Mouse (Mus musculus): Measurements from ENCODE around the gene Eno2. TPM values are rescaled to one million over a fixed set of nuclear protein-coding genes. Genes with fewer than 3 reads are reported as not detected.

Gene Eno2
- polyA plus RNA-seq, 1 experiment from 2014 or later: 4.3 TPM

DNA sequence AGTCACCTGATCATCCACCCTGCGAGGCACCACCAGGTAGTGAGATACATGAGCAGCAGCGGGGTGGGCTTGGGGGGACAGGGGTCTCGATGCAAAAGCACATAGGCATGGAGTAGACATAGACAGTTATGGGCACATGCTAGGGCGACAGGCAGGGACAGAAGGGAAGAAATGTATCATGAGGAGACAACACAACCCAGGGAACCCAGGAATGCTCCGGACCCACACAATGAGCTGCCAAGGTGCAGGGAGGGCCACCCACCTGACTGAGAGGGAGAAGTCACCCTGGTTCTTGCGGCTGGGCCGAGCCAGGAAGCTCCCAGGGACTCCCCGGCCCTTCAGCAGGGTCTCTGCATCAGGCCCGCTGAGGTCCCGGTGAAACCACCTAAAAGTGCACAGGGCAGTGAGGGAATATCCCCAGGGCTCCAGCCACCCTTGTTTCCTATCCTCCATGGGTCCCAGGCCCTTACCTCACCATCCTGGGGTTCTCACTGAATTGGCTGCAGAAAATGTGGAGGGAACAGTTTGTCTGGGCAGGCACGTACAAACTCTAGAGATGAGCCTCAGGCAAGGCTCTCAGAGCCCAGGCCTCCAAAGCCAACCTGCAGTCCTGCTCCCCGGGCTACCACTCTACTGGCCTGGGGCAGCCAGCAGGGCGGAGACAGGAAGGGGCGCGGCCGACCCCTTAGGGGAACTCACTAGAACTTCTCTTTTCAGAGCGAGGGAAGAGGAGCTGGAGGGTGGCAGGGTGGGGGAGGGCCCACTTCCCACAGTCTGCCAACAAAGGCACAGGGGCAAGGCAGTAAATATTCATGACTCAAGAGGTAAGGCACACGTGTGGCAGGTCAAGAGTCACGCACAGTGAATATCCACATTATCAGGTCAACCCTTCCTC, 36.8 kb downstream of the Eno2 start:
- Histone ChIP-seq H3K36me3 (ENCODE audit: control insufficient read depth, insufficient read depth, low read length) (no peaks in the 10 kb centered on the region), H3K9ac (ENCODE audit: low read length) (0 out of 2 replicates have a peak overlapping the region, but pooled peaks have one; percentile 4), H3K27me3 (ENCODE audit: control insufficient read depth, insufficient read depth, low read length) (no peaks in the 10 kb centered on the region), H3K27ac (replicated peaks) (no peak overlapping the region), H3K4me1 (replicated peaks; ENCODE audit: control insufficient read depth, insufficient read depth) (no peaks in the 10 kb centered on the region; the same call in 1 of the 2 replicates), H3K4me3 (ENCODE audit: low read depth, low read length) (no peak overlapping the region), H3K4me2 (replicated peaks; ENCODE audit: low read depth) (no peak overlapping the region), H3K9me3 (ENCODE audit: control insufficient read depth, low read length) (no peaks in the 10 kb centered on the region)
- DNase-seq (ENCODE audit: low spot score) (peak; percentile 46), ATAC-seq (ENCODE audit: low FRiP score, low TSS enrichment) (peak; percentile 28; the same call in 1 of the 2 replicates)
- WGBS: 56% methylated on average over 19 of the region's 19 CpGs
- TF ChIP-seq CTCF (IDR thresholded peaks at IDR 0.05; ENCODE audit: low read depth) (no peak), EP300 (optimal IDR thresholded peaks at IDR 0.05) (no peak)

DNA sequence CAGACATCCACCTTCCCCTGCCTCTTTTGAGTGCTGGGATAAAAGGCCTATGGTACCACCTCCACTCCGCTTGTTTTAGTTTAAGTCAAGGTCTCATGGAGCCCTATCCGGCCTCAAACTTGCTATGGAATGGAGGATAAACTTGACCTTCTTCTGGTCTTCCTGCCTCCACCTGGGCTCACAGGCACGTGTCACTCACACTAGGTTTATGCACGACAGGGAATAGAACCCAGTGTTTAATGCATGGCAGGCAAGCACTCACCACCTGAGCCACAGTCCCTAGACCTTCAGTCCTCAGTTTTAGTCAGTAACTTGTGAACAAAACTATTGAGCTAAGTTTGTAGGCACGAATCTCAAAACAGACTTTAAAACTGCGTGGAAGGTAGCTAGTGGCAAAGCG, 38.4 kb downstream of the Eno2 start:
- no peak overlapping the region for H3K4me2 ChIP-seq (replicated peaks; ENCODE audit: low read depth)
- TF ChIP-seq CTCF (IDR thresholded peaks at IDR 0.05; ENCODE audit: low read depth) (no peak), EP300 (optimal IDR thresholded peaks at IDR 0.05) (no peak)
- no peak overlapping the region for H3K4me3 ChIP-seq (ENCODE audit: low read depth, low read length)
- no peak overlapping the region for H3K9ac ChIP-seq (ENCODE audit: low read length)
- DNase-seq (ENCODE audit: low spot score) (no peak), ATAC-seq (ENCODE audit: low FRiP score, low TSS enrichment) (no peak)
- WGBS: 85% methylated on average over 7 of the region's 7 CpGs
- no peaks in the 10 kb centered on the region for H3K27me3 ChIP-seq (ENCODE audit: control insufficient read depth, insufficient read depth, low read length)
- H3K36me3 ChIP-seq (ENCODE audit: control insufficient read depth, insufficient read depth, low read length): no peaks in the 10 kb centered on the region
- H3K9me3 ChIP-seq (ENCODE audit: control insufficient read depth, low read length): no peaks in the 10 kb centered on the region
- no peaks in the 10 kb centered on the region; the same call in 1 of the 2 replicates for H3K4me1 ChIP-seq (replicated peaks; ENCODE audit: control insufficient read depth, insufficient read depth)
- H3K27ac ChIP-seq (replicated peaks): no peak overlapping the region

DNA sequence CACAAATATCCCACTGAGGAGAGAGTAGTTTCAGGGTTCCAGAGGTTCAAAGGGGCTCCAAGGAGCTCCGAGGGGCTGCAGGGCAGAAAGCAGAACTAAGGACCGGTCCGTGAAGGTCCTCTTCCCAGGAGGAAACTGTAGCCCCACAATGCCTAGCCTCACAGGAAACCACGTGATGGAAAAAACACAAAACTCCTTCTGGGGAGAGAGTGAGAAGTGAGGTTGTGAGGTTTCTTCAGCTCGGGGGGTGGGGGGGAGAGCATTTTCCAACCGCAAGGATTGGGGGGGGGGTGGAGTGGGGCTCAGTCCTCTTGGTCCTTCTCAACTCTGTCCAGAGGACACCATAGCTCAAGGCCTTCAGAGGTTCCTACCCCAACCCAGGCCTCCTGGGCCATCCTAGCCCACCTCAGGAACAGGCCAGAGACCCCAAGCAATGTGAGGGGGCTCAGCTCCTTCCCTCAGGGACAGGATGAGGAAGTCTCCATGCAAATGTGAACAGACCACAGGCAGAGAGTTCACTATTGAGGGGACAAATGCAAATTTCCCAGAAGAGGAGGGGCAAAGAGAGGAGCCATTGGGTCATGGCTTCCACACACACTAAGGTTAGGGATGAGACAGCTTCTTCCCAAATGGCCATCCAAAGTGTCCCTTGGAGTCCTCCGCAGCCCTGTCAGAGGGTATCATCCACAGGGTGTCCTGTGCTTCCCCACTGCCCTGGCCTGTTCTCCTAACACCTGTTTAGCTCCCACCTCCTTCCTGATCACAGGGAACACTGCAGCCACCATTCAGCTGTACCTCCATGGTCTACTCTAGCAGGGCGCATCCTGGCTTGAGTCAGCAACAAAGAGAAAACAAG, 39.4 kb downstream of the Eno2 start:
- WGBS: 78% methylated on average over 8 of the region's 8 CpGs
- Histone ChIP-seq H3K9me3 (ENCODE audit: control insufficient read depth, low read length) (no peaks in the 10 kb centered on the region), H3K4me2 (replicated peaks; ENCODE audit: low read depth) (no peak overlapping the region), H3K4me1 (replicated peaks; ENCODE audit: control insufficient read depth, insufficient read depth) (no peaks in the 10 kb centered on the region; the same call in 1 of the 2 replicates), H3K4me3 (ENCODE audit: low read depth, low read length) (no peak overlapping the region), H3K36me3 (ENCODE audit: control insufficient read depth, insufficient read depth, low read length) (no peaks in the 10 kb centered on the region), H3K27me3 (ENCODE audit: control insufficient read depth, insufficient read depth, low read length) (no peaks in the 10 kb centered on the region), H3K9ac (ENCODE audit: low read length) (no peak overlapping the region), H3K27ac (replicated peaks) (no peak overlapping the region)
- ATAC-seq (ENCODE audit: low FRiP score, low TSS enrichment) (no peak), DNase-seq (ENCODE audit: low spot score) (no peak)
- TF ChIP-seq EP300 (optimal IDR thresholded peaks at IDR 0.05) (no peak), CTCF (IDR thresholded peaks at IDR 0.05; ENCODE audit: low read depth) (no peak)

DNA sequence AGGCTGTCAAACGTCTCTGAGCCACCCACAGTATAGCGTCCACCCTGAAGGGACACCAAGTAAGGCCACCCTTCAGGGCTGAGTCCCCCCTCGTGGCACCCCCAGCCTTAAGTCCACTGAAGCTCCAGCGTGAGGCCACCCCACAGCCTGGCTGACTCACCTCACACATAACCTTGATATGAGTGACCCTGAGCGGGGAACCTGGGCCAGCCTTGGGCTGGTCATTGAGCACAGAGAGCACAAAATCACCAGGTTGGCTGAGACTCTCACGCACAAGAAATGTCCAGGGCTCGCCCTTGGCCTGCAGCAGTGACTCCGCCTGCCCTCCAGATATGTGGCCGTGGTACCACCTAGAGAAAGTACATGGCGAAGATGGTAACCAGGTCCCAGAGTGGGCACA, 40.9 kb downstream of the Eno2 start:
- DNase-seq (ENCODE audit: low spot score) (no peak), ATAC-seq (ENCODE audit: low FRiP score, low TSS enrichment) (0 out of 2 replicates have a peak, but pooled peaks have one; percentile 24)
- Histone ChIP-seq H3K4me1 (replicated peaks; ENCODE audit: control insufficient read depth, insufficient read depth) (no peaks in the 10 kb centered on the region; the same call in 1 of the 2 replicates), H3K36me3 (ENCODE audit: control insufficient read depth, insufficient read depth, low read length) (no peaks in the 10 kb centered on the region; the same call in 1 of the 2 replicates), H3K4me3 (ENCODE audit: low read depth, low read length) (no peak overlapping the region), H3K9me3 (ENCODE audit: control insufficient read depth, low read length) (no peaks in the 10 kb centered on the region), H3K27ac (replicated peaks) (no peak overlapping the region), H3K4me2 (replicated peaks; ENCODE audit: low read depth) (no peak overlapping the region), H3K27me3 (ENCODE audit: control insufficient read depth, insufficient read depth, low read length) (no peaks in the 10 kb centered on the region), H3K9ac (ENCODE audit: low read length) (no peak overlapping the region)
- TF ChIP-seq EP300 (optimal IDR thresholded peaks at IDR 0.05) (no peak), CTCF (IDR thresholded peaks at IDR 0.05; ENCODE audit: low read depth) (no peak)
- WGBS: 80% methylated on average over 10 of the region's 10 CpGs

DNA sequence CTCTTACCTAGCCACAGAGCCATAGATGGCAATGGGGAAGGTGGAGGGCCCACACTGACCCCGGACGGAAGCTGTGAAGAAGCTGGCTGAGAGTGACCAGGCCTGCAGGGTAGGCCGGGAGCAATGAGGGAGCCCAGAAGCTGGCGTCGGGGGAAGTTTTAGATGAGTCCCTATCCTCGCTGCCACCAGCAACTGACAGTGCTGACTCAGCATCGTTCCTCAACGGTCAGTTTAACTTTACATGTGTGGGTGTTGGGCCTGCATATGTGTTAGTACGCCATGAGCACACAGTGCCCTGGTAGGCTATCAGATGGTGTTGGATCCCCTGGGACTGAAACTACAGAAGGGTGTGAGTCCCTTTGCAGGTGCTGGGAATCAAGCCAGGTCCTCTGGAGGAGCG, 45.0 kb downstream of the Eno2 start:
- H3K36me3 ChIP-seq (ENCODE audit: control insufficient read depth, insufficient read depth, low read length): no peaks in the 10 kb centered on the region; the same call in 1 of the 2 replicates
- no peak overlapping the region for H3K9ac ChIP-seq (ENCODE audit: low read length)
- no peak overlapping the region for H3K27ac ChIP-seq (replicated peaks)
- no peaks in the 10 kb centered on the region for H3K27me3 ChIP-seq (ENCODE audit: control insufficient read depth, insufficient read depth, low read length)
- DNase-seq (ENCODE audit: low spot score): no peak
- no peak for TF ChIP-seq CTCF (IDR thresholded peaks at IDR 0.05; ENCODE audit: low read depth)
- TF ChIP-seq EP300 (optimal IDR thresholded peaks at IDR 0.05): no peak
- H3K4me3 ChIP-seq (ENCODE audit: low read depth, low read length): no peak overlapping the region
- no peaks in the 10 kb centered on the region for H3K4me1 ChIP-seq (replicated peaks; ENCODE audit: control insufficient read depth, insufficient read depth)
- 90% methylated on average over 10 of the region's 10 CpGs for WGBS
- no peak overlapping the region for H3K4me2 ChIP-seq (replicated peaks; ENCODE audit: low read depth)
- no peak for ATAC-seq (ENCODE audit: low FRiP score, low TSS enrichment)
- H3K9me3 ChIP-seq (ENCODE audit: control insufficient read depth, low read length): no peaks in the 10 kb centered on the region

Measured in stomach, postnatal 0 days (tissue).